Mouse (Mus musculus) B cell, adult (primary cell): ENCODE data around the gene Cysltr1. TPM values are rescaled to one million over a fixed set of nuclear protein-coding genes. Genes with fewer than 3 reads are reported as not detected.

Experiments used
- total RNA-seq: library from RNA; stranded (reverse); gene quantifications from 4 replicates; pipeline ENCODE4 v1.2.4, GENCODE M21; 2023; ENCODE audit not compliant: inconsistent age

The Cysltr1 gene
- total RNA-seq, result 0.15 to 0.29 TPM (median 0.16 TPM) in 4 replicates

GRCm38 (mm10) chrX:106603386-106603785 lies at the start of gene Cysltr1:
Cysltr1 (minus strand) TSS chrX:106603679.

DNA sequence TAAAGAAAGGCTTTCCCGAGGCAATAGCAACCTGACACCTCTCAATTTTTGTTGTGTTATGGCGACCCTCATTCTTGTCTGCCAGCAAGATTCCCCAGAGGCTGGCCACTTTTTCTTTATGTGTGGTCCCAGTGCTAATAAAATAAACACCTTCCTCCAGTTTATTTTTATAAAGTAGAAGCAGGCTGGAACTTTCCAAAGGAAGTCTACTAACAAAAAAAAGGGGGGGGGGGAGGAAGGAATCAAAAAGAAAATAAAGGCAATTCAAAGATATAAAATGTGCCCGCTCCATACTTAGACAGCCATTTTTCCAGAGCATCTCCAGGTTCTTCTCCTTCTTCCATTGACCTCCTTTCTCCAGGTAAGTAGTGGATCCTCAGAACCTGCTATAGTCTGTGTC lies 20.6 kb downstream of the Cysltr1 start, which contains the start of gene Gm5127:
Gm5127 (plus strand) TSS at position 301 of the 400 bp plus-strand sequence.

Other genes with a start within 250 kb of the Cysltr1 start
- not detected in 4 replicates for gene Fndc3c1, start 118.3 kb downstream of the Cysltr1 start, total RNA-seq
- 0.36 to 1.2 TPM (median 0.92 TPM) in 4 replicates for gene Gm5127, start 20.5 kb downstream of the Cysltr1 start, total RNA-seq
- gene Rtl3, start 237.0 kb upstream of the Cysltr1 start, total RNA-seq, result not detected in 4 replicates